Mouse (Mus musculus) MEL (cell line): ENCODE measurements at regions not wholly inside any gene's neighbourhood (a gene's known extent, or its start where the extent isn't known, plus 50 kb on each side); places are given as distances from the start of the nearest gene placed in this dataset.

ENCODE experiments used
- DNase-seq: peaks from one replicate; pipeline ENCODE4 v3.0.0; 2011; ENCODE audit warnings: low read depth, low spot score
- H3K27ac ChIP-seq: 2 replicates; pipeline ENCODE4 v1.5.1; 2012; ENCODE audit warnings: low read depth, mild to moderate bottlenecking, control low read depth, low read length, moderate library complexity; ENCODE audit not compliant: control insufficient read depth
- H3K27me3 ChIP-seq, 2 experiments: fragments of 150-350 bp in 1 of 2; sonication (generic) in 1 of 2; 2 replicates each; pipeline ENCODE4 v1.6.1; 2012; ENCODE audit warnings: low read length in 2 of 2, mild to moderate bottlenecking in 2 of 2, improper control_type of control experiment in 1 of 2, moderate library complexity in 1 of 2; ENCODE audit not compliant: insufficient read depth in 2 of 2, control insufficient read depth in 1 of 2
- H3K36me3 ChIP-seq, 2 experiments: 2 replicates each; pipeline ENCODE4 v1.6.1; 2012 to 2014; ENCODE audit warnings: low read length in 2 of 2, improper control_type of control experiment in 1 of 2, inconsistent platforms in 1 of 2, mild to moderate bottlenecking in 1 of 2; ENCODE audit not compliant: insufficient read depth in 2 of 2, control insufficient read depth in 1 of 2
- H3K4me1 ChIP-seq, 2 experiments: fragments of 150-350 bp in 1 of 2; sonication (generic) in 1 of 2; 2 replicates each; pipeline ENCODE4 v1.6.1; 2012; ENCODE audit warnings: low read length in 2 of 2, improper control_type of control experiment in 1 of 2, mild to moderate bottlenecking in 1 of 2; ENCODE audit not compliant: insufficient read depth in 2 of 2, control insufficient read depth in 1 of 2
- H3K4me3 ChIP-seq, 2 experiments: fragments of 150-350 bp in 1 of 2; sonication (generic) in 1 of 2; 2 replicates each; pipeline ENCODE4 v1.5.1; 2012; ENCODE audit warnings: low read depth in 2 of 2, low read length in 2 of 2, mild to moderate bottlenecking in 2 of 2, moderate library complexity in 2 of 2, control low read depth in 1 of 2, improper control_type of control experiment in 1 of 2; ENCODE audit not compliant: control insufficient read depth in 1 of 2, insufficient read depth in 1 of 2
- H3K79me2 ChIP-seq: 2 replicates; pipeline ENCODE4 v1.6.1; 2012; ENCODE audit warnings: mild to moderate bottlenecking, low read length, moderate library complexity; ENCODE audit not compliant: control insufficient read depth, poor library complexity, insufficient read depth
- H3K9ac ChIP-seq: 2 replicates; pipeline ENCODE4 v1.6.1; 2012; ENCODE audit warnings: low read depth, mild to moderate bottlenecking, control low read depth, low read length, moderate library complexity; ENCODE audit not compliant: control insufficient read depth, poor library complexity, severe bottlenecking
- H3K9me3 ChIP-seq: fragments of 150-350 bp; sonication (generic); replicated peaks from 2 replicates; pipeline ENCODE4 v1.6.1; 2012; ENCODE audit warnings: mild to moderate bottlenecking, low read length, improper control_type of control experiment, moderate library complexity; ENCODE audit not compliant: insufficient read depth
- BHLHE40 ChIP-seq: IDR thresholded peaks from 2 replicates; pipeline ENCODE4 v1.6.1; 2012; ENCODE audit warnings: low read depth, mild to moderate bottlenecking, inconsistent platforms, low read length, improper control_type of control experiment, borderline replicate concordance
- CHD1 ChIP-seq: IDR thresholded peaks from 2 replicates; pipeline ENCODE4 v1.6.1; 2012; ENCODE audit warnings: low read depth, mild to moderate bottlenecking, inconsistent platforms, low read length, improper control_type of control experiment
- CHD2 ChIP-seq: IDR thresholded peaks from 2 replicates; pipeline ENCODE4 v1.6.1; 2011; ENCODE audit warnings: low read length, improper control_type of control experiment
- CTCF ChIP-seq, 3 experiments: IDR thresholded peaks in 2 of 3; conservative IDR thresholded peaks in 1 of 3; 2 replicates each; pipeline ENCODE4 v1.5.1; 2011 to 2012; ENCODE audit warnings: low read length in 3 of 3, low read depth in 2 of 3, mild to moderate bottlenecking in 2 of 3, improper control_type of control experiment in 1 of 3, inconsistent platforms in 1 of 3, mixed read lengths in 1 of 3, moderate library complexity in 1 of 3; ENCODE audit not compliant: control insufficient read depth in 1 of 3, insufficient read depth in 1 of 3, poor library complexity in 1 of 3, severe bottlenecking in 1 of 3
- E2F4 ChIP-seq: IDR thresholded peaks from 2 replicates; pipeline ENCODE4 v1.6.1; 2011; ENCODE audit warnings: low read depth, low read length, improper control_type of control experiment, borderline replicate concordance
- ETS1 ChIP-seq: IDR thresholded peaks from 2 replicates; pipeline ENCODE4 v1.6.1; 2012; ENCODE audit warnings: low read depth, mild to moderate bottlenecking, inconsistent platforms, low read length, improper control_type of control experiment, moderate library complexity
- GATA1 ChIP-seq: IDR thresholded peaks from 2 replicates; pipeline ENCODE4 v1.6.1; 2011; ENCODE audit warnings: low read depth, low read length, improper control_type of control experiment
- HCFC1 ChIP-seq: IDR thresholded peaks from 2 replicates; pipeline ENCODE4 v1.6.1; 2012; ENCODE audit warnings: low read depth, mild to moderate bottlenecking, inconsistent platforms, low read length, improper control_type of control experiment, moderate library complexity
- JUND ChIP-seq: IDR thresholded peaks from 2 replicates; pipeline ENCODE4 v1.6.1; 2011; ENCODE audit warnings: low read depth, mild to moderate bottlenecking, improper control_type of control experiment, low read length
- KAT2A ChIP-seq: conservative IDR thresholded peaks from 2 replicates; pipeline ENCODE4 v1.6.1; 2012; ENCODE audit warnings: low read depth, low read length, improper control_type of control experiment, inconsistent platforms
- MAFK ChIP-seq: IDR thresholded peaks from 2 replicates; pipeline ENCODE4 v1.6.1; 2011; ENCODE audit warnings: low read depth, mild to moderate bottlenecking, low read length, improper control_type of control experiment, borderline replicate concordance
- MEF2A ChIP-seq: IDR thresholded peaks from 2 replicates; pipeline ENCODE4 v1.6.1; 2014; ENCODE audit warnings: low read depth, mild to moderate bottlenecking, inconsistent platforms, low read length, improper control_type of control experiment; ENCODE audit not compliant: poor library complexity, insufficient replicate concordance, severe bottlenecking; ENCODE audit errors: extremely low read depth
- MYB ChIP-seq: IDR thresholded peaks from 2 replicates; pipeline ENCODE4 v1.6.1; 2011; ENCODE audit warnings: mild to moderate bottlenecking, low read depth, low read length, improper control_type of control experiment
- POLR2A ChIP-seq, 2 experiments: IDR thresholded peaks; 2 replicates each; pipeline ENCODE4 v1.6.1; 2011 to 2012; ENCODE audit warnings: low read length in 2 of 2, mild to moderate bottlenecking in 2 of 2, control low read depth in 1 of 2, improper control_type of control experiment in 1 of 2, low read depth in 1 of 2, moderate library complexity in 1 of 2; ENCODE audit not compliant: control insufficient read depth in 1 of 2, insufficient read depth in 1 of 2, poor library complexity in 1 of 2
- POLR2AphosphoS2 ChIP-seq: IDR thresholded peaks from 2 replicates; pipeline ENCODE4 v1.6.1; 2011; ENCODE audit warnings: low read length, improper control_type of control experiment
- POLR2AphosphoS5 ChIP-seq: IDR thresholded peaks from 2 replicates; pipeline ENCODE4 v1.6.1; 2012; ENCODE audit warnings: low read depth, borderline replicate concordance, mild to moderate bottlenecking, inconsistent platforms, low read length, moderate library complexity, mixed read lengths
- TAL1 ChIP-seq: IDR thresholded peaks from 2 replicates; pipeline ENCODE4 v1.6.1; 2012; ENCODE audit warnings: mild to moderate bottlenecking, inconsistent platforms, low read length, moderate library complexity, mixed read lengths
- TCF12 ChIP-seq: IDR thresholded peaks from 2 replicates; pipeline ENCODE4 v1.6.1; 2014; ENCODE audit warnings: low read depth, mild to moderate bottlenecking, inconsistent platforms, low read length, improper control_type of control experiment, moderate library complexity
- UBTF ChIP-seq: IDR thresholded peaks from 2 replicates; pipeline ENCODE4 v1.6.1; 2012; ENCODE audit warnings: low read depth, mild to moderate bottlenecking, inconsistent platforms, low read length, improper control_type of control experiment, moderate library complexity, borderline replicate concordance; ENCODE audit not compliant: insufficient read depth
- USF2 ChIP-seq, 2 experiments: IDR thresholded peaks; 2 replicates each; pipeline ENCODE4 v1.6.1; 2011 to 2012; ENCODE audit warnings: improper control_type of control experiment in 2 of 2, low read length in 2 of 2, borderline replicate concordance in 1 of 2, inconsistent platforms in 1 of 2, low read depth in 1 of 2, mild to moderate bottlenecking in 1 of 2; ENCODE audit not compliant: insufficient read depth in 1 of 2
- ZC3H11A ChIP-seq: IDR thresholded peaks from 2 replicates; pipeline ENCODE4 v1.6.1; 2012; ENCODE audit warnings: low read depth, mild to moderate bottlenecking, inconsistent platforms, low read length, improper control_type of control experiment
- ZKSCAN1 ChIP-seq: IDR thresholded peaks from 2 replicates; pipeline ENCODE4 v1.6.1; 2012; ENCODE audit warnings: low read depth, mild to moderate bottlenecking, inconsistent platforms, low read length, improper control_type of control experiment, moderate library complexity
- ZMIZ1 ChIP-seq: IDR thresholded peaks from 2 replicates; pipeline ENCODE4 v1.6.1; 2012; ENCODE audit warnings: low read depth, mild to moderate bottlenecking, inconsistent platforms, low read length, improper control_type of control experiment, moderate library complexity
- ZNF384 ChIP-seq: IDR thresholded peaks from 2 replicates; pipeline ENCODE4 v1.6.1; 2012; ENCODE audit warnings: low read depth, mild to moderate bottlenecking, inconsistent platforms, low read length, improper control_type of control experiment

DNA sequence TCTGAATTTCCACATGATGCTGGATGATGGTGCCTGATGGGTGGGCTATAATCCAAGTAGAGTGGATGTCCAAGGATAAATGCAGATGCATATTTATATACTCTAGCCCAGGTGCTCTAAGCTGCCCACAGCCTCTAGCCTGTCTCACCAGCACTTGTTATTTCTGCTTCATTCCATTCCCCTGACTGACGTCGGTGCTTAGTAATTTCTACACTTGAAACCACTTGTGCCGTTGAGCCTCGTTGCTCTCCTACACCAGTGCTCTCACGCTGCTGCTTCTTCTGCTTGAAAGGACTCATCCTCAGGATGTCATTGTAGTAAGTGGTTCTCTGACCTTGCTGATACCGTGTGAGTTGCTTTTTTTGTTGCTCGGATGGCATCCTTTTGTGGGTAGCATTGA, 724.7 kb upstream of the Auts2 start:
- H3K36me3 ChIP-seq: no peaks in the 10 kb centered on the region
- H3K27me3 ChIP-seq: no peaks in the 10 kb centered on the region
- no peak overlapping the region for H3K4me3 ChIP-seq
- H3K4me1 ChIP-seq: no peaks in the 10 kb centered on the region
- no peaks in the 10 kb centered on the region for H3K9me3 ChIP-seq
- no peak overlapping the region for H3K9ac ChIP-seq
- TF ChIP-seq CHD1 (no peak), ZMIZ1 (no peak), JUND (no peak), MEF2A (no peak), MAFK (no peak), TCF12 (no peak), E2F4 (no peak)
- DNase-seq: no peak
- H3K79me2 ChIP-seq: no peaks in the 10 kb centered on the region
- no peak overlapping the region for H3K27ac ChIP-seq

DNA sequence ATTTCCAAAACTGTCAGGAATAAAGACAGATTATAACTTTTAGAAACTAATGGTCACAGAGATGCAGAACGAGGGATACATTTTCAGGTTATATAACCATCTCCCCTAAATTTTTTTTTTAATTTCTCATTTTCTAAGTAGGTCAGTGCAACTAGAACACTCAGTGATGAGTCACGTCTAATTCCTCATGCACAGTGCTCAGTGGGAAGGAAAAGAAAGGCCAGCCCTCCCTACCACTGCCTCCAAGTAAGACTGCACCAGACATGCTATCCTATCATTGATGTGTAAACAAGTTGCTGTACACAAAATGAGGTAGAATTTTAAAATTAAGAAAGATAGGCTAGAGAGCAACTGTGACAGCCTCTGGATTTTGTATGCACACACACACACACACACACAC, 724.2 kb upstream of the Auts2 start:
- TF ChIP-seq TAL1 (no peak), MYB (no peak), CHD2 (no peak), ZKSCAN1 (no peak), USF2 (IDR thresholded peaks at IDR 0.05; ENCODE audit: borderline replicate concordance in 1 of 2, insufficient read depth in 1 of 2, low read depth in 1 of 2, low read length in 2 of 2) (no peak)
- Histone ChIP-seq H3K27ac (no peak overlapping the region), H3K27me3 (no peaks in the 10 kb centered on the region), H3K9ac (no peak overlapping the region), H3K79me2 (no peaks in the 10 kb centered on the region), H3K4me3 (no peak overlapping the region), H3K9me3 (no peaks in the 10 kb centered on the region), H3K4me1 (no peaks in the 10 kb centered on the region), H3K36me3 (no peaks in the 10 kb centered on the region)
- DNase-seq: no peak

DNA sequence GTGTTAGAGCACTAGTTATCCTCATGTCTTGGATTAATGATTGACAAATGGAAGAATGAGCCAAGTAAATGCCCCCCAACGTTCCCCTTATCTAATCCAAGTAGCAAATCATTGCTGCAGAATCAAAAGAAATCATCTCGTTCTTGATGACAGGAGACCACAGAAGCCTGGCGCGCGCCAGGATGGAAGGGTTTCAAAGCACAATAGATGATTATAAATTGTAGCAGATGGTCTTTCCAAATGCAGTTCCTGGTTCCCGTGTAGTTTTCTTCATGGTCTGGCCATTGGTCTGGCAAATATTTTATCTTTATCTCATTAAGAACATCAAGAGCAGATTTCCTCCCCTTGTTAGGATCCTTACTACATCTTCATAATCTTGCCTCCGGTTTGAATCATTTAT, 721.8 kb upstream of the Auts2 start:
- no peaks in the 10 kb centered on the region for H3K36me3 ChIP-seq
- TF ChIP-seq POLR2AphosphoS5 (no peak), CTCF (IDR thresholded peaks at IDR 0.05 in 2 of 3, conservative IDR thresholded peaks at IDR 0.05 in 1 of 3; ENCODE audit: control insufficient read depth in 1 of 3, insufficient read depth in 1 of 3, low read depth in 2 of 3, low read length in 3 of 3, poor library complexity in 1 of 3, severe bottlenecking in 1 of 3) (no peak), USF2 (IDR thresholded peaks at IDR 0.05; ENCODE audit: borderline replicate concordance in 1 of 2, insufficient read depth in 1 of 2, low read depth in 1 of 2, low read length in 2 of 2) (no peak), POLR2A (IDR thresholded peaks at IDR 0.05; ENCODE audit: control insufficient read depth in 1 of 2, insufficient read depth in 1 of 2, low read depth in 1 of 2, low read length in 2 of 2, poor library complexity in 1 of 2) (no peak), BHLHE40 (no peak), ZNF384 (no peak), ZKSCAN1 (no peak), MYB (no peak), UBTF (no peak), GATA1 (no peak), TAL1 (no peak), POLR2AphosphoS2 (no peak), CHD1 (no peak), ETS1 (no peak), ZC3H11A (no peak), HCFC1 (no peak), KAT2A (no peak)
- H3K4me3 ChIP-seq: no peak overlapping the region
- H3K9me3 ChIP-seq: no peaks in the 10 kb centered on the region
- H3K4me1 ChIP-seq: no peaks in the 10 kb centered on the region
- no peak overlapping the region for H3K27ac ChIP-seq
- no peak overlapping the region for H3K9ac ChIP-seq
- no peaks in the 10 kb centered on the region for H3K27me3 ChIP-seq
- H3K79me2 ChIP-seq: no peaks in the 10 kb centered on the region
- DNase-seq: no peak
